Mouse (Mus musculus): ENCODE measurements around the gene Scube1. TPM values are rescaled to one million over a fixed set of nuclear protein-coding genes. Genes with fewer than 3 reads are reported as not detected.

The Scube1 gene
- total and polyA plus RNA-seq, 2 experiments from 2014 or later = 9.7 to 28.1 TPM

- 92% methylated on average over 7 of the region's 7 CpGs for WGBS
- peaks cover 11% of the 10 kb centered on the region; the same call in 1 of the 2 replicates for H3K4me1 ChIP-seq (ENCODE audit: insufficient read depth)
- TF ChIP-seq CTCF (IDR thresholded peaks at IDR 0.05; ENCODE audit: low read depth) = no peak
- no peak overlapping the region for H3K4me2 ChIP-seq (ENCODE audit: low read depth)
- ATAC-seq (no peak), DNase-seq (no peak)
- H3K4me3 ChIP-seq (ENCODE audit: low read depth, low read length) = no peak overlapping the region
- no peaks in the 10 kb centered on the region for H3K9me3 ChIP-seq (ENCODE audit: low read length)
- no peaks in the 10 kb centered on the region for H3K27me3 ChIP-seq (ENCODE audit: insufficient read depth, low read length)
- no peak overlapping the region for H3K27ac ChIP-seq (ENCODE audit: low read depth, low read length)
- no peaks in the 10 kb centered on the region for H3K36me3 ChIP-seq (ENCODE audit: insufficient read depth)
- no peak overlapping the region for H3K9ac ChIP-seq
These were observed 44.5 kb downstream of the Scube1 start for GRCm38 (mm10) chr15:83680300-83680699.

DNA sequence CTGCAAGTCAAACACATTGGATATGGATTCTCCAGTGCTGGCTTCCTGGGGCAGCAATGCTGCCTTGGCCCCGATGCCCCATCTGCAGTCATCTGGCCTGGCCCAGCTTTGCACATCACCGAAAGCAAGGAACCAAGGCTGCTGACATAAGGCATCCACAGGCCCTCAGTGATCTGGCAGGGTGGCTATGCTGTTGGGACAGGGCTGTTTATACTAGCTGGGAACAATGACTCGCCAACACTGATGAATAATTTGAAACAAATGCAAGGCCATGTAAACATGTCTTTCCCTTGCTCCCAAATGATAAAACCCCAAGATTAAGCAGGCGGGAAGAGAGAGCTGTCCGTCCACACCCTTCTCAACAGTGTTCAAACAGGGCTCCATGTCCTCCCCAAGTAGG lies 45.1 kb downstream of the Scube1 start:
- no peak overlapping the region for H3K27ac ChIP-seq (ENCODE audit: low read depth, low read length)
- no peaks in the 10 kb centered on the region for H3K36me3 ChIP-seq (ENCODE audit: insufficient read depth)
- no peak for TF ChIP-seq CTCF (IDR thresholded peaks at IDR 0.05; ENCODE audit: low read depth)
- no peak overlapping the region for H3K9ac ChIP-seq
- DNase-seq (no peak), ATAC-seq (no peak)
- H3K9me3 ChIP-seq (ENCODE audit: low read length) = no peaks in the 10 kb centered on the region
- H3K4me3 ChIP-seq (ENCODE audit: low read depth, low read length) = no peak overlapping the region
- 76% methylated on average over 5 of the region's 5 CpGs for WGBS
- no peaks in the 10 kb centered on the region for H3K27me3 ChIP-seq (ENCODE audit: insufficient read depth, low read length)
- peaks cover 11% of the 10 kb centered on the region; the same call in 1 of the 2 replicates for H3K4me1 ChIP-seq (ENCODE audit: insufficient read depth)
- H3K4me2 ChIP-seq (ENCODE audit: low read depth) = no peak overlapping the region

GRCm38 (mm10) chr15:83678606-83679005 lies 46.2 kb downstream of the Scube1 start:
- H3K27ac ChIP-seq (ENCODE audit: low read depth, low read length) = no peak overlapping the region
- H3K4me1 ChIP-seq (ENCODE audit: insufficient read depth) = peaks cover 11% of the 10 kb centered on the region; the same call in 1 of the 2 replicates
- H3K9ac ChIP-seq = no peak overlapping the region
- no peaks in the 10 kb centered on the region for H3K27me3 ChIP-seq (ENCODE audit: insufficient read depth, low read length)
- WGBS = 5% methylated on average over 11 of the region's 11 CpGs
- no peak overlapping the region for H3K4me3 ChIP-seq (ENCODE audit: low read depth, low read length)
- TF ChIP-seq CTCF (IDR thresholded peaks at IDR 0.05; ENCODE audit: low read depth) = no peak
- no peaks in the 10 kb centered on the region for H3K9me3 ChIP-seq (ENCODE audit: low read length)
- no peak overlapping the region for H3K4me2 ChIP-seq (ENCODE audit: low read depth)
- H3K36me3 ChIP-seq (ENCODE audit: insufficient read depth) = no peaks in the 10 kb centered on the region
- ATAC-seq (peak; percentile 60), DNase-seq (peak; percentile 26)

DNA sequence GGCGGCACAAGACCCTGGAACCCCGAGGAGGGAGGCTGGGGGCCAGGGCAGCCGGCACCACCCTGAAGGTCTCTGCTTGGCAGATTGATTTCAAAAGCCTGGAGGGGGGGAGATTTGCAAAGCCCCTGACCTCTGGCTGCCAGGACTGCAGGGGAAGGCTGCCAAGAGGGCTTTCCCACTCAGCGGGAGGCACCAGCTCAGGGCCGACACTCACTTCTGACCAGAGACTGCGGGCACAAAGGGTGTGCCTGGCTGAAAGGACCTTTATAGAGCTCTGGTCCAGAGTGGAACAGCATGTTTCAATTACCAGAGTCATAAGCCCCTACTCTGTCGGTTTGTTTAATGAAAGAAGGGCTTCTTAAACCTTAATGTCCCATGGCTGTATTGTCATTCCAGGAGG lies 46.7 kb downstream of the Scube1 start:
- Histone ChIP-seq H3K4me1 (ENCODE audit: insufficient read depth) (peaks cover 11% of the 10 kb centered on the region; the same call in 1 of the 2 replicates), H3K27ac (ENCODE audit: low read depth, low read length) (no peak overlapping the region), H3K4me3 (ENCODE audit: low read depth, low read length) (no peak overlapping the region), H3K36me3 (ENCODE audit: insufficient read depth) (no peaks in the 10 kb centered on the region), H3K27me3 (ENCODE audit: insufficient read depth, low read length) (no peaks in the 10 kb centered on the region), H3K9ac (no peak overlapping the region), H3K9me3 (ENCODE audit: low read length) (no peaks in the 10 kb centered on the region), H3K4me2 (ENCODE audit: low read depth) (no peak overlapping the region)
- no peak for TF ChIP-seq CTCF (IDR thresholded peaks at IDR 0.05; ENCODE audit: low read depth)
- 6% methylated on average over 7 of the region's 7 CpGs for WGBS
- ATAC-seq (0 out of 2 replicates have a peak, but pooled peaks have one; percentile 14), DNase-seq (peak; percentile 21)

DNA sequence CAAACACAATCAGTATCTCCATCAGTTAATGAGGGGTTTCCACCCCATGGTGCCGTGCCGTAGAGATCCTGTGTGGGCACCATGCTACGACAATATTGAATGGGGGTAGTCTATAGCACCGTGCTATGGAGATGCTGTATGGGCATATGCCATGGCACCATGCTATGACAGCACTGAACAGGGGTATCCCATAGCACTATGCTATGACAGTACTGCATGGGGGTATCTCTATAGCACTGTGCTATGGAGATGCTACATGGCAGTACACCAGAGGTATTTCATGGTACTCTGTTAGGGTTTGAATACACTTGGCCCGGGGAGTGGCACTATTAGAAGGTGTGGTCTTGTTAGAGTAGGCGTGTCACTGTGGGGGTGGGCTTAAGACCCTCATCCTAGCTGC lies 47.7 kb downstream of the Scube1 start:
- Histone ChIP-seq H3K4me3 (ENCODE audit: low read depth, low read length) (no peak overlapping the region), H3K36me3 (ENCODE audit: insufficient read depth) (no peaks in the 10 kb centered on the region), H3K27ac (ENCODE audit: low read depth, low read length) (no peak overlapping the region), H3K4me2 (ENCODE audit: low read depth) (no peak overlapping the region), H3K9ac (no peak overlapping the region), H3K27me3 (ENCODE audit: insufficient read depth, low read length) (no peaks in the 10 kb centered on the region), H3K9me3 (ENCODE audit: low read length) (no peaks in the 10 kb centered on the region), H3K4me1 (ENCODE audit: insufficient read depth) (peaks cover 11% of the 10 kb centered on the region; the same call in 1 of the 2 replicates)
- no peak for DNase-seq
- no peak for TF ChIP-seq CTCF (IDR thresholded peaks at IDR 0.05; ENCODE audit: low read depth)
- no peak for ATAC-seq
- 93% methylated on average over 6 of the region's 6 CpGs for WGBS

- WGBS = 97% methylated on average over 3 of the region's 3 CpGs
- ATAC-seq (no peak), DNase-seq (no peak)
- no peak overlapping the region for H3K9ac ChIP-seq
- peaks cover 11% of the 10 kb centered on the region; the same call in 1 of the 2 replicates for H3K4me1 ChIP-seq (ENCODE audit: insufficient read depth)
- H3K4me2 ChIP-seq (ENCODE audit: low read depth) = no peak overlapping the region
- H3K4me3 ChIP-seq (ENCODE audit: low read depth, low read length) = no peak overlapping the region
- H3K36me3 ChIP-seq (ENCODE audit: insufficient read depth) = no peaks in the 10 kb centered on the region
- no peaks in the 10 kb centered on the region for H3K9me3 ChIP-seq (ENCODE audit: low read length)
- no peaks in the 10 kb centered on the region for H3K27me3 ChIP-seq (ENCODE audit: insufficient read depth, low read length)
- TF ChIP-seq CTCF (IDR thresholded peaks at IDR 0.05; ENCODE audit: low read depth) = no peak
- no peak overlapping the region for H3K27ac ChIP-seq (ENCODE audit: low read depth, low read length)
These were observed 48.5 kb downstream of the Scube1 start for GRCm38 (mm10) chr15:83676286-83676685.

DNA sequence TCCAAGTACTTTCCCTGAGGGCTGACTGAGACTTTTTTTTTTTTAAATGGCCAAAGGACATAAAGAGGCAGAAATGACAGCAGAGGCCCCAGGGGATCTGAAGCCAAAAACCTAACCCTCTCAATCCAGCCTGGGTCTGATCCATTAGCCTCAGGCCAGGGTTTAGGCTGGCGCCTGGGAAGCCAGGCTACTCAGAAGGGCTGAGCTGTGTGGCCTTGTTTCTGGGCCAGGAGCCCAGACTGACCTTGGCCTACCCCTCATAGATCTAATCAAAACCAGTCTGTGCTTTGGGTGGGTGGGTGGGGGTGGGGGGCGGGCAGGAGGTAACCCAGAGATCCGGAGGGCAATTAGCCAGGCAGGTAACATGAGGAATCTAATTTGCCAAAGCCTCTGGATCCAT lies 51.2 kb downstream of the Scube1 start:
- no peak overlapping the region for H3K27ac ChIP-seq (ENCODE audit: low read depth, low read length)
- no peak for TF ChIP-seq CTCF (IDR thresholded peaks at IDR 0.05; ENCODE audit: low read depth)
- no peaks in the 10 kb centered on the region for H3K27me3 ChIP-seq (ENCODE audit: insufficient read depth, low read length)
- H3K4me3 ChIP-seq (ENCODE audit: low read depth, low read length) = no peak overlapping the region
- H3K4me2 ChIP-seq (ENCODE audit: low read depth) = no peak overlapping the region
- DNase-seq = no peak
- no peaks in the 10 kb centered on the region for H3K9me3 ChIP-seq (ENCODE audit: low read length)
- 71% methylated on average over 3 of the region's 3 CpGs for WGBS
- no peaks in the 10 kb centered on the region for H3K36me3 ChIP-seq (ENCODE audit: insufficient read depth)
- H3K9ac ChIP-seq = no peak overlapping the region
- ATAC-seq = no peak
- peaks cover 6% of the 10 kb centered on the region; the same call in 1 of the 2 replicates for H3K4me1 ChIP-seq (ENCODE audit: insufficient read depth)

All from forebrain, postnatal 0 days (tissue).